Mouse (Mus musculus) spleen, adult 10 weeks (tissue): Measurements from ENCODE around the gene Gli1. TPM values are rescaled to one million over a fixed set of nuclear protein-coding genes. Genes with fewer than 3 reads are reported as not detected.

Experiments used
- polyA plus RNA-seq: library from polyadenylated mRNA; stranded (reverse); fragments of 350-450 nt; fragmentation: Illumina TruSeq; extraction: RNeasy Lipid Tissue Mini Kit (QIAGEN cat#74804); gene quantifications from one replicate; pipeline ENCODE4 v1.2.3, GENCODE M21; 2015; ENCODE audit warnings: low replicate concordance; ENCODE audit not compliant: insufficient read depth

The Gli1 gene
- polyA plus RNA-seq: 0.39 TPM

GRCm38 (mm10) chr10:127341891-127342639, at the start of gene Gli1:
TSS of gene Gli1 (minus strand) at chr10:127341974.

GRCm38 (mm10) chr10:127380251-127380691, 38.5 kb upstream of the Gli1 start, which contains the start of gene R3hdm2:
TSS of gene R3hdm2 (plus strand) at chr10:127380327.

GRCm38 (mm10) chr10:127369834-127370820, 28.4 kb upstream of the Gli1 start, which contains the start of gene Inhbc:
TSS of gene Inhbc (minus strand) at chr10:127370431.

GRCm38 (mm10) chr10:127353909-127354895, 12.4 kb upstream of the Gli1 start, which contains the start of gene Inhbe:
TSS of gene Inhbe (minus strand) at chr10:127354411.

GRCm38 (mm10) chr10:127321621-127322020, 20.2 kb downstream of the Gli1 start, which contains the start of gene Arhgap9:
TSS of gene Arhgap9 (plus strand) at chr10:127321964.

GRCm38 (mm10) chr10:127311476-127312355, 30.1 kb downstream of the Gli1 start, which contains the start of gene Mars:
TSS of gene Mars (minus strand) at chr10:127311786.

GRCm38 (mm10) chr10:127288800-127289572, 52.8 kb downstream of the Gli1 start, which contains the start of gene Mbd6:
TSS of gene Mbd6 (minus strand) at chr10:127289018.

Other genes starting within 250 kb of the Gli1 start
- gene Os9, start 220.8 kb downstream of the Gli1 start, polyA plus RNA-seq: 51.3 TPM
- gene B4galnt1, start 176.7 kb downstream of the Gli1 start, polyA plus RNA-seq: 130 TPM
- 1.7 TPM for gene Slc26a10, start 161.3 kb downstream of the Gli1 start, polyA plus RNA-seq
- 13.6 TPM for gene Arhgef25, start 151.9 kb downstream of the Gli1 start, polyA plus RNA-seq
- gene Dtx3, start 146.2 kb downstream of the Gli1 start, polyA plus RNA-seq: 38.7 TPM
- 37.1 TPM for gene Pip4k2c, start 130.4 kb downstream of the Gli1 start, polyA plus RNA-seq
- gene Kif5a, start 78.6 kb downstream of the Gli1 start, polyA plus RNA-seq: 1.6 TPM
- 61.6 TPM for gene Dctn2, start 75.6 kb downstream of the Gli1 start, polyA plus RNA-seq
- 18.9 TPM for gene Mbd6, start 53.0 kb downstream of the Gli1 start, polyA plus RNA-seq
- 29.4 TPM for gene Mars, start 30.2 kb downstream of the Gli1 start, polyA plus RNA-seq
- gene Arhgap9, start 20.0 kb downstream of the Gli1 start, polyA plus RNA-seq: 70.2 TPM
- not detected for gene Inhbe, start 12.4 kb upstream of the Gli1 start, polyA plus RNA-seq
- gene Inhbc, start 28.5 kb upstream of the Gli1 start, polyA plus RNA-seq: not detected
- gene R3hdm2, start 38.4 kb upstream of the Gli1 start, polyA plus RNA-seq: 99.4 TPM
- gene Stac3, start 159.7 kb upstream of the Gli1 start, polyA plus RNA-seq: 3.6 TPM
- gene Ndufa4l2, start 173.0 kb upstream of the Gli1 start, polyA plus RNA-seq: 1.8 TPM
- gene Shmt2, start 180.5 kb upstream of the Gli1 start, polyA plus RNA-seq: 27.0 TPM
- gene Nxph4, start 192.6 kb upstream of the Gli1 start, polyA plus RNA-seq: not detected